ENCODE assay signal across 27 mouse cellular contexts in genomic region chr2:139380285-139380684, GRCm38 (mm10).
"Had no signal": no experiment of that assay in that cellular context is flagged by ENCODE, and none has a peak within 500 bp of the region (broad histone marks: within the 10 kb centered on the region; RNA-seq: fewer than 3 reads in every experiment).

No protein-coding gene starts in this region.

- H3K4me1 ChIP-seq: hindbrain, embryonic 10.5 days; hindbrain, embryonic 12.5 days; intestine, embryonic 15.5 days; limb, embryonic 10.5 days; limb, embryonic 12.5 days had no signal

- H3K36me3 ChIP-seq: hindbrain, embryonic 10.5 days; hindbrain, embryonic 12.5 days; intestine, embryonic 15.5 days; limb, embryonic 10.5 days; limb, embryonic 12.5 days had no signal

- H3K4me3 ChIP-seq: heart, adult 2 months; hindbrain, embryonic 10.5 days; hindbrain, embryonic 12.5 days; intestine, embryonic 15.5 days; layer of hippocampus, adult 2 months; left cerebral cortex, adult 2 months; limb, embryonic 10.5 days; limb, embryonic 12.5 days had no signal

- H3K9me3 ChIP-seq: hindbrain, embryonic 10.5 days; hindbrain, embryonic 12.5 days; intestine, embryonic 15.5 days; limb, embryonic 10.5 days; limb, embryonic 12.5 days had no signal

- ATAC-seq: hindbrain, embryonic 16.5 days; inflammation-experienced regulatory T-cells, adult 6 months; intestine, embryonic 15.5 days; intestine, postnatal 0 days had no signal

- H3K9ac ChIP-seq: hindbrain, embryonic 12.5 days; hindbrain, embryonic 14.5 days; intestine, embryonic 15.5 days; limb, embryonic 12.5 days; liver, embryonic 14.5 days had no signal

- H3K4me2 ChIP-seq: heart, embryonic 11.5 days; hindbrain, embryonic 12.5 days; hindbrain, embryonic 14.5 days; intestine, embryonic 15.5 days; limb, embryonic 12.5 days; liver, embryonic 11.5 days had no signal

- DNase-seq: gastrocnemius, postnatal 14 days; gastrocnemius, postnatal 36 days; heart, adult 11 months; heart, adult 2 months; heart, postnatal 10 days; heart, postnatal 4 days; kidney, adult 18-20 months; kidney, adult 8-10 months; kidney, postnatal 10 days; kidney, postnatal 25 days; kidney, postnatal 4 days; liver; lung, adult 18-20 months had no signal

- H3K27me3 ChIP-seq: hindbrain, embryonic 12.5 days; intestine, embryonic 15.5 days; limb, embryonic 12.5 days had no signal

- H3K27ac ChIP-seq: heart, adult 2 months; hindbrain, embryonic 10.5 days; hindbrain, embryonic 12.5 days; hindbrain, embryonic 14.5 days; intestine, embryonic 15.5 days; layer of hippocampus, adult 2 months; left cerebral cortex, adult 2 months; limb, embryonic 10.5 days; limb, embryonic 12.5 days; liver, embryonic 14.5 days had no signal
